Mouse (Mus musculus): Measurements from ENCODE around the gene Itpr1.

GRCm38 (mm10) chr6:108548413-108548812 is 335.5 kb downstream of the Itpr1 start:
- TF ChIP-seq CTCF (IDR thresholded peaks at IDR 0.05; ENCODE audit: low read depth, low read length) (no peak), GATA1 (IDR thresholded peaks at IDR 0.05; ENCODE audit: borderline replicate concordance, low read length) (no peak), POLR2AphosphoS5 (IDR thresholded peaks at IDR 0.05; ENCODE audit: insufficient replicate concordance, low read depth, low read length) (no peak), GATA2 (IDR thresholded peaks at IDR 0.05; ENCODE audit: borderline replicate concordance, low read depth, low read length) (no peak)
